Mouse (Mus musculus) embryonic facial prominence, embryonic 15.5 days (tissue): Measurements from ENCODE around the gene Vmn1r64. TPM values are rescaled to one million over a fixed set of nuclear protein-coding genes. Genes with fewer than 3 reads are reported as not detected.
"Not testable (repeated sequence)": the region's sequence is repeated elsewhere in the genome, so short reads cannot be mapped to it uniquely, and the experiment has no call there.

Source experiments
- ATAC-seq: fragments of 200-750 bp; cut with Nextera tagmentation; 2 replicates; pipeline ENCODE4 v1.8.0; 2017; ENCODE audit warnings: low read depth, moderate TSS enrichment; ENCODE audit not compliant: insufficient number of reproducible peaks, low FRiP score, low TSS enrichment
- H3K27ac ChIP-seq: fragments of 300-500 bp; sonication (generic); replicated peaks from 2 replicates; pipeline ENCODE4 v1.5.1; 2015; ENCODE audit warnings: mild to moderate bottlenecking, inconsistent platforms
- H3K27me3 ChIP-seq: fragments of 300-500 bp; sonication (generic); 2 replicates; pipeline ENCODE4 v1.6.1; 2015; ENCODE audit warnings: inconsistent platforms
- H3K36me3 ChIP-seq: fragments of 300-500 bp; sonication (generic); 2 replicates; pipeline ENCODE4 v1.6.1; 2015; ENCODE audit warnings: mild to moderate bottlenecking, inconsistent platforms
- H3K4me1 ChIP-seq: fragments of 300-500 bp; sonication (generic); 2 replicates; pipeline ENCODE4 v1.6.1; 2015; ENCODE audit warnings: inconsistent platforms
- H3K4me2 ChIP-seq: fragments of 300-500 bp; sonication (generic); replicated peaks from 2 replicates; pipeline ENCODE4 v1.6.1; 2015; ENCODE audit warnings: mild to moderate bottlenecking, inconsistent platforms
- H3K4me3 ChIP-seq: fragments of 300-500 bp; sonication (generic); replicated peaks from 2 replicates; pipeline ENCODE4 v1.5.1; 2015; ENCODE audit warnings: mild to moderate bottlenecking, inconsistent platforms
- H3K9ac ChIP-seq: fragments of 300-500 bp; sonication (generic); 2 replicates; pipeline ENCODE4 v1.6.1; 2015; ENCODE audit warnings: inconsistent platforms
- H3K9me3 ChIP-seq: fragments of 300-500 bp; sonication (generic); replicated peaks from 2 replicates; pipeline ENCODE4 v1.6.1; 2016; ENCODE audit warnings: inconsistent platforms
- WGBS: fragments of 180-500 bp; shearing (Covaris S2); methylation state at CpG from one replicate; pipeline ENCODE4 v1.1.7; 2015; 5-methylcytosine and 5-hydroxymethylcytosine counted together
- polyA plus RNA-seq: library from polyadenylated mRNA; unstranded; fragments of >200 nt; fragmentation: Nextera tagmentation; extraction: Ambion mirVana; gene quantifications from 2 replicates; pipeline ENCODE4 v1.2.1, GENCODE M21; 2015

Gene Vmn1r64
- not detected in 2 replicates for polyA plus RNA-seq

DNA sequence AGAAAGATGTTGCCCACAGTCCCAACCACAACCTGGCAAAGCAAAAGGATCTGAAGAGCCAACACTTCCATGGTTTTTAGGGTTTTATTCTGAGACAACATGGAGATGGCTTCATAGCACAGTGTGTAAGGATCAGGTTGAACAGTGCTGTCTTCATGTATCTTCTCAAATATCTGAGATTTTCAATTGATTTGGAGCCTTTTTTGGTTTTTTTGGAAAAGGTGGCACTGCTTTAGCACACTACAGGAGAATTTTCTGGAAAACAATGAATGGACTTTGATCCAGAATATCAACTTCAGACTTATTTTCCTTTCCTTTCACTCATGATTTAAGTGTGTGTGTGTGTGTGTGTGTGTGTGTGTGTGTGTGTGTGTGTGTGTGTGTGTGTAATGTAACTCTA is at the start of gene Vmn1r64:
TSS of gene Vmn1r64 (minus strand) at position 101 of the 400 bp plus-strand sequence.
- Histone ChIP-seq H3K27ac (no peak within 1 kb of the TSS), H3K4me2 (no peak within 1 kb of the TSS), H3K4me1 (no peaks in the 10 kb centered on the region), H3K9me3 (peaks cover 8% of the 10 kb centered on the region; the same call in 1 of the 2 replicates), H3K27me3 (no peaks in the 10 kb centered on the region), H3K36me3 (no peaks in the 10 kb centered on the region), H3K4me3 (no peak within 1 kb of the TSS), H3K9ac (no peak within 1 kb of the TSS)
- ATAC-seq, result no peak

- Histone ChIP-seq H3K9me3 (peaks cover 24% of the 10 kb centered on the region), H3K4me1 (no peaks in the 10 kb centered on the region), H3K4me3 (no peak overlapping the region), H3K9ac (no peak overlapping the region), H3K27me3 (no peaks in the 10 kb centered on the region), H3K4me2 (no peak overlapping the region), H3K27ac (no peak overlapping the region), H3K36me3 (no peaks in the 10 kb centered on the region)
- WGBS, result 88% methylated on average over 4 of the region's 4 CpGs
- ATAC-seq, result no peak
Observed at GRCm38 (mm10) chr7:5899238-5899637, 14.9 kb upstream of the Vmn1r64 start.

DNA sequence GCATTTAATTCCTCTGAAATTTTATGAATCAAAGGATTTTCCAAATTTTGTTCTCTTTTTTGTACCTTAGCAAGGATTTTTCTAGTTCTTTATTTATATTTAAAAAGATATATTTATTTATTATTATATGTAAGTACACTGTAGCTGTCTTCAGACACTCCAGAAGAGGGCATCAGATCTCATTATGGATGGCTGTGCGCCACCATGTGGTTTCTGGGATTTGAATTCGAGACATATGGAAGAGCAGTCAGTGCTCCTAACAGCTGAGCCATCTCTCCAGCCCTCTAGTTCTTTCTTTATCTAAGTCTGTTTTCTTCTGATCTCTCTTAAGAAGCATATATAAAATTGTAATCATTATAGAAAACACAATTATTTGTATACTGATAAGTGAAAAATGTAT is 12.9 kb upstream of the Vmn1r64 start:
- 69% methylated on average over 2 of the region's 2 CpGs for WGBS
- not testable (repeated sequence) for H3K9ac ChIP-seq, H3K4me2 ChIP-seq, H3K4me3 ChIP-seq, ATAC-seq, H3K27ac ChIP-seq, H3K4me1 ChIP-seq, H3K27me3 ChIP-seq, H3K36me3 ChIP-seq
- H3K9me3 ChIP-seq, result peaks cover 17% of the 10 kb centered on the region

Other genes with a start within 250 kb of the Vmn1r64 start
- gene Vmn1r62, start 210.9 kb downstream of the Vmn1r64 start, polyA plus RNA-seq, result not detected in 2 replicates
- not detected in 2 replicates for gene Vmn1r63, start 79.1 kb downstream of the Vmn1r64 start, polyA plus RNA-seq
- not detected in 2 replicates for gene Vmn1r65, start 126.5 kb upstream of the Vmn1r64 start, polyA plus RNA-seq
- not detected in 2 replicates for gene Nlrp4c, start 160.6 kb upstream of the Vmn1r64 start, polyA plus RNA-seq